Mouse (Mus musculus) megakaryocyte, embryonic 14.5 days (primary cell): Measurements from ENCODE around the gene Kitl.

ENCODE experiments used
- FLI1 ChIP-seq: IDR thresholded peaks from 2 replicates; pipeline ENCODE4 v1.6.1; 2012; ENCODE audit warnings: low read length, inconsistent platforms, mixed read lengths
- GATA1 ChIP-seq: IDR thresholded peaks from 3 replicates; pipeline ENCODE4 v1.6.1; 2012; ENCODE audit warnings: mixed read lengths, low read length, inconsistent platforms, borderline replicate concordance

DNA sequence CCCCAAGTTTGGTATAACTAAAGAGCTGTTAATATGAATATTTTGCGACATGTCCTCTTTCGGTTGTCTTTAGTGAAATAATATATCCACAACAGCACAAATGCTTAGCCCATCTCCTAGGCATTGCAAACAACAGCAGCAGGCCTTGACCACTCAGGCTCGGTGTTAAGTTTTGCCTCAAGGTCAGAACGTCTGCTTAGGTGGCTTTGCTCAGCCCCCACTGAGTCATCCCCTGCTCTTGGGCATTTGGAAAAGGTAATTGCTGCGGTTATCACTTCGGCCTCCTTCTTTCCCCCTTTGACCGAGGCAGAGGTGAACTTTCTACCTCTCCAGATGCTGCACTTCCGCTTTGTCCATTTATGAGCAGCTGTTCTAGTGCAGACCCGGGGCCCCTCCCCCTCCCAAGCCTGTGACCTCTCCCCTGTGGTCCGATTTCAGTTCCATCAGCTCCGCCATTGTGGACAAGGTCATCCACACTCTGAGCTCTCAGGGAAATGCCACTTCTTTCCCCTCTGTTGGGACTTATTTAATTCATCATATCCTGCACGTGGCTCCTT lies 23.0 kb downstream of the Kitl start:
- TF ChIP-seq GATA1 (no peak), FLI1 (no peak)
